Mouse (Mus musculus): ENCODE measurements around the gene Gpr3.

The Gpr3 gene

DNA sequence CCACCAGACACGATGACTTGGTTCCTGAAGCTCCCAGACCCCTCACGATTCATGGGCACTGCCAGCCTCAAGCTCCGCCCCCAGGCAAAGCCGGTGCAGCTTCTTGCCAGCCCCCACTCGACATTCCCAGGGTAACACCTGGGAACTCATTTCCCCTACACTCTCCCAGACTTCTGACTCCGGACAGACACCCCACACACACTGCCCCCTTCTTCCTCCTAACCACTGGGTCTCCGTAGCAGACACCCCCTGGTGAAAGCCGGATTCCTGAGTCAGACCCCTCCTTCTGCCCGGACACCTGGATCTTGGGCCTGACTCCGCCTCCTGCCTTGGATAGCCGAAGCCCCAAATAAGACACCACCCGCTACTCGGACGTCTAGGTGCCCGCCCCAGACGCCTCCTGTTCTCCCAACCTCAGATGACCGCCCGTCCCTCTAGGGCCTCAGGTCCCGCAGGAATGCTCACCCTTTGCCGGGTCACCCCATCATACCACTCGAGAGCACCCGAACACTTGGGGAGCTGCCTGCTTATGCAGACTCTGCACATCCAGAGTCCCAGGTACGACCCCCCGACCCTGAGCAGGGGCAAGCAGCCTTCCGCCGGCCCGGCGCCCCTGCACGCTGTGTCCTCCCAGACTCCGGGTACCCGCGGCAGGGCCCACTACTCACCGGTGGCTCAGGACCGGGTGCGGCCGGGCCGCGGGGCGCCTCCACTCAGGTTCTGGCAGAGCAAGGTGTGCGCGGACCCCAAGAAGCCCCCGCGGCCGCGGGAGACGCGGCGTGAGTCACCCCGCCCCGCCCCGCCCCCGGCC is at the start of gene Gpr3, which contains the start of gene Cd164l2:
TSS of gene Gpr3 (minus strand) at position 786 of the 811 bp plus-strand sequence.
TSS of gene Cd164l2 (plus strand) at position 381 of the 811 bp plus-strand sequence.
- no peak for DNase-seq (ENCODE audit: low read depth)

DNA sequence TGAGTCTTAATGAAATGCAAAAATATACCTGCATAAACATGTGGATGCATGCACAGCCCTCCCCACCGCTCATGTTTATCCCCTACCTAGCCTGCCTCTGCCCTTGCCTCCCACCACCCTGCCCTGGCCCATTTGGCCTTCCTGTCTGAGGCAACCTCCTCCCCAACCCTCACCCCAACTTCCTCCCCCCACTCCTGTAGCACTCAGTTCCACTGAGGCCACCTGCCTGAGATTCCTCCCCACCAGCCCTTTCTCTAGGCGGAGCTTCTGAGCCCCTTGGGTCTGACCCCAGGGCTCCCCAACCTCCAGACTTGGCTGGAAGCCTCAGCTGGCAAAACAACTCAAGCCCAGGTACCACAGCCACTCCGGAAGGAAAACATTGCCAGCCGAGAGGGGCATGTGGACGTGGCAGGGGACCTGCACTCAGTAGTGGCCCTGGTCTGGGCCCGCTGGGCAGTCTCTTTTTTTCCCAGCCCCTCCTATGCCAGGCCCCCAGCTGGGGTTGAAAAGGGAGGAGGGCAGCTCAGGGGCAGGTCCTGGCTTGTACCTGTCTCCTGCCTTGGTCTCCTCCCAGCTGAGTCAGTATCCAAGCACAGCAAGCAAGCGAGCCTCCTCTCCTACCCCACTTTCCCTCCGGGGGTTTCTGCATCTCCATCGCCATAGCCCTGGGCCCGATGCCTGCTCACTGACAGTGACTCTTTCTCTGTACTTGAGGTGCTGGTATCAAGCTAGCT is 49.5 kb upstream of the Gpr3 start:
- DNase-seq (ENCODE audit: low read depth): no peak

DNA sequence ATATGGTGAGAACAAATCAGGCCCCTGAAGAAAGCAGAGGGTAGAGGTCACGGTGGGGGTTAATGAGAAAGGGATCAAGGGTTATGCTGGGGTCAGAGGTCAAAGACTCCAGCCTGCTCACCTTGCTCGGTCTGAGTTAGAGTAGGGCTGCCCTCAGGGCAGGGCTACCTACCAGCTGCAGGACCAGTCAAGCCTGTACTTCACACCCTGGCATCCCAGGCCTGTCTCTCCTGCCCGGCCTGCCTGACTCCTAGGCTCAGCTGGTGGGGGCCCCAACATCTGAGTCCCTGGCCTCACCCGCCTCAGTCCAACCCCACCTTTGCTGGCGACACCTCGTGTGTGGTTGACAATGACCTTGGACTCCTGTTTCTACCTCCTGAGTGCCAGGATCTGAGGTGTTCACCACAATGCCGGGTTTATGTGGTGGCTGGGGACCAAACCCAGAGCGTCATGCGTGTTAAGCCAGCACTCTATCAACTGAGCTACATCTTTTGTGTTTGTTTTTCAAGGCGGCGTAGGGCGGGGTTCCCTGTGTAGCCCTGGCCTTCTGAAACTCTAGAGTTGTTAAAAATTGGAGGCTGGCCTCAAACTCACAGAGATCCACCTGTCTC is 45.6 kb upstream of the Gpr3 start:
- DNase-seq (ENCODE audit: low read depth): no peak

DNA sequence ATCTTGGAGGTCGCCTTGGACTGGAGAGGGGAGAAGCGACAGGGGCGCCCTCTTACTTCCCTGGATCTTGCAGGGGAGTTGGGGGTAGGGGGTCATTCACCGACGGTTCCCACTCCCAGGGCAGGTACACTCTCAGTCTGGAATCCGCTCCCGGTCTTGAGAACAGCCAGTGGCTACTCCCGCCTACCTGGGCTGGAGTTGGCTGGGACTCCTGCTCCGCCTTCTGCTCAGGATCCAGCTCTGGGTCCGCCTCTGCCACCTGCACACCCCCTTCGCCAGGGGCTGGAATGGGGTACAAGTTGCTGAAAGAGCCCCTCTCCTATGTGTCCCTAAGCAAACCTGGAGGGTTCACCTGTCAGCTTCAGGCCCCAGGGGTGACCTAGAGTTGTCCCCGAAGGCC is 44.9 kb upstream of the Gpr3 start:
- no peak for DNase-seq (ENCODE audit: low read depth)

DNA sequence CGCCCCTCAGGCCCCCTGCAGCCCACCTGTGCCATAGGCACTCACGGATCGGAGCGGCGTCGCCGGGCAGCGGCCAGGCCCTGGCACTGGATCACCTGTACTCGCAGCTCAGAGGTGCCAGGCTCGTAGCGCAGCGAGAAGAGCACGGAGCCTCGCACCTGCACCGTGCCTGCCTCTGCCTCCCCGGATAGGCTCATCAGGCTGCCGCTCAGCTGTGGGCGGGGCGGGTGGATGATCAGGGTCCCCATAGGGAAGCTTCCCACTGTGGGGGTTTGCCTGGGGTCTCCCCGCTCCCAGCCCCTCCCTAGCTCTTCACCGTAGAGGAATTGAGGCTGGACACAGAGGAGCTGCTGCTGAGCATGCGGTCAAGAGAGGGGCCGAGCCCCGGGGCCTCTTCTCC is 44.5 kb upstream of the Gpr3 start:
- DNase-seq (ENCODE audit: low read depth): no peak

DNA sequence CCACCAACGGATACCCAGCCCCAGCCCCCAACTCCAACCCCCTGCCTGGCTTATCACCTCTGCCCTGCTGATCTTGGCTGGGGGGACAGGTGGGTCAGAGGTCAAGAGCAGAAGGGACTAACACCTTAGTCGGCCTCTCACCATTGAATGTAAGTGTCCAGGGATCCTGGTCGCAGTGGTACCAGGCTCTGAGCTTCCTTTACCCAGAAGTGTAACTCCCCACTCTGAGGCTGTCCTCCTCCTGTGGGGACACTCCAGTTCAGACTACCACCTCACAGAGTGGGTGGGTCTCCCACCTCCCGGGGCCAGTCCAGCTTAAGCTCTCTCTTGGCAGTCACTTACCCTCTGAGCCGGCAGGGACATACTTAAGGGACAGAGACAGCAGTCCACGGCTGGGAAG is 43.1 kb upstream of the Gpr3 start:
- DNase-seq (ENCODE audit: low read depth): no peak

DNA sequence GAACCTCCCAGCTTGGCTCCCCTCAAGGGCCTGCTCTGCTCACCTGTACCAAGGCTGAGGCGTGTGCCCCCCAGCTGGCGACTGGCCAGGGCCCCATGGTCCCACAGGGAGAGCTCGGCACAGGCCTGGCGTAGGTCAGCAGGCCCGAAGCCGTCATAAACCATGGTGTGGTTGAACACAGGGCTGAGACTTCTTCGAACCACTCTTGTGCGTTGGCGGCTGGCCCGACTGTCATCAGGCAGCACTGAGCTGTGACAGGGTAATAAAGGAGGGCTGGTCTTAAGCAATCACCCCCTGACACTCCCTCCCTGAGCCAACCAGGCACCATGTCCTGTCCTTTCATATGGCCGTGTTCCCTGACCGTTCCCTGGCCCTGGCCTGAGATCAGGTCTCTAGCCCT is 41.1 kb upstream of the Gpr3 start:
- DNase-seq (ENCODE audit: low read depth): no peak

DNA sequence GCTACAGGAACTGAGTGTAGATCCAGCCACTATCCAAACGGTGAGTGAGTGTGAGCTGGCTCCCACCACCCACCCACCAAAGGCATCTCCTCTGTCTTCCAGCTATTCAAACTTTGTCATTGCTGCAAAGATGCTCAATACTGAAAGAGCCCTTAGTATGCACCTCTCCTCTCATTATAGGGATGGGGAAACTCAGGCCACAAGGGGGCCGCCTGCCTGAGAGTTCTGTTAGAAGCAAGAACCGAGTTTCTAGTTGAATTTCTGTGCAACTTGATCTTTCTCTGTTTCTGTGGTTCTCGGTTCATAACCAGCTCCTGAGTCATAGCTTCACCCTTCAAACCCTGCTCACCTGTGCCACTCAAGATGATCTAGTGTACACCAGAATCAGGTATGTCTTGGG is 39.8 kb upstream of the Gpr3 start:
- no peak for DNase-seq (ENCODE audit: low read depth)

DNA sequence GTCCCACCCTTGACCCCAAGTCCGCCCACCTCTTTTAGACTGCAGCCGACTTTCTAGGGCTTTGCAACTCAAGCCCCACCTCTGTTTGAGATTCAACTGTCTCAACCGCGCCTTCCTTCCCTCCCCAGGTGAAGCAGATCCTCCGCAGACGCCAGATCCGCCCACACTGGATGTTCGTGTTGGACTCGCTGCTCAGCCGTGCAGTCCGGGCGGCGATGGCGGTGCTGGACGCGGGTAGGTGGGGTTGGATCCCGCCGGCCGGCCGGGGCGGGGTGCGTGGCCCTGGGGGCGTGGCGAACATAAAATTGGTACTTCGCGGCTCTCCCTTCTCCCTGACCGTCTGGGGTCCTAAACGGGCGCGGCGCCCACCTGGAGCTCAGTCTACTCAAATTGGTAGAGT is 38.9 kb upstream of the Gpr3 start:
- DNase-seq (ENCODE audit: low read depth): no peak

DNA sequence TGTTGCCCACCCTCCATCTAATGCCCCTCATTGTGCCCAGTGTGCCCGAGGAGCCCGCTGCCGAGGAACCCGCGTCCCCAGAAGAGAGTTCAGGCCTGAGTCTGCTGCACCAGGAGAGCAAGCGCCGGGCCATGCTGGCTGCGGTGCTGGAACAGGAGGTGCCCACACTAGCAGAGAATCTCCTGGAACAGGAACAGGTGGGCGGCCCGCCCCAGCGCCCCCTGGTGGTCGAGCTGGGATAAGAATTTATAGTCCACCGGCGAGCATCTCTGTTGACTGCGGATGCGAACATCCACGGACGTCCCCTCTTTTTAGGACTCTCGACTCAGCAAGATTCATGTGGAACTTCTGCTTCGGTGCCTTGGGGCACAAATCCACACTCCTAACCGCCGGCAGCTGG is 38.3 kb upstream of the Gpr3 start:
- DNase-seq (ENCODE audit: low read depth): no peak

DNA sequence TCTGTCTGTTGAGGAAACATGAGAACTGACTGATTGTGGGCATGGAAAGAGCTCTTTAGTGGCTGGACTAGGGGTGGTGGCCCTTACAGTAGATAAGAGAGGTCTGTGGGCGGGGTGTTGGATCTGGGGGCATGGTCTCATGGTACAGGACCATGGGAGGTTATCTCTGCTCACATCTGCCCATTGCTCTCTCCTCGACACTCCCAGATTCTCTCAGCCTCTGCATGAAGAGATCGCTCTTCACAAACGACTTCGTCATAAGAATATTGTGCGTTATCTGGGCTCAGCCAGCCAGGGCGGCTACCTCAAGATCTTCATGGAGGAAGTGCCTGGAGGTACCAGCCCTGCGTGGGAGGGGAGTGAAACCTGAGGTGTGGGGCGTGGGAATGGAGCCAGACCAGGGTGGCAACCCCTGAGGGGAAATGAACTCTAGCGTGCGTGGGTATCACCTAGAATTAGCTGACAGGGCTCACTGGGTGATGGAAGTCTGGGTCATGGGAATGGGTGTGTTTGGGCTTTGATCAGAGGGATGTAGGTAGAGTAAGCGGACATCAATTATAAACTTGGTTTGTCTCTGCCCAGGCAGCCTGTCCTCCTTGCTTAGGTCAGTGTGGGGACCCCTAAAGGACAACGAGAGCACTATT is 35.6 kb upstream of the Gpr3 start:
- DNase-seq (ENCODE audit: low read depth): no peak

DNA sequence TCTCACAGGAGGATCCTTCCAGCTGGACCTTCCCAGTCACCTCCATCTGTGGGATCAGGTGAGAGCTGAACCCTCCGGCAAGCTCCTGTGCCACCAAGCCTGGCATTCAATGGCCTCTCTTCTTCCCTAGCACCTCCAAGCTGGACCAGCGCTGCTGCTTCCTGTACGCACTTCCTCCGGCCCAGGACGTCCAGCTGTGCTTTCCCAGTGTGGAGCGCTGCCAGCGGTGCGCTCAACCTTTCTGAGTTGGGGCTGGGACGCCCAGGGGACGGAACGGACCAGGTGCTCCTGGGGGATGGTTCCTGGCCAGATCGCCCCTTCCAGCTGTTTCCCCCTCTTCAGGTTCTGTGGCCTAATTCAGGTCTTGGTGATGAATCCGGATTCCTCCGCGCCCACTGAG is 34.7 kb upstream of the Gpr3 start:
- no peak for DNase-seq (ENCODE audit: low read depth)

DNA sequence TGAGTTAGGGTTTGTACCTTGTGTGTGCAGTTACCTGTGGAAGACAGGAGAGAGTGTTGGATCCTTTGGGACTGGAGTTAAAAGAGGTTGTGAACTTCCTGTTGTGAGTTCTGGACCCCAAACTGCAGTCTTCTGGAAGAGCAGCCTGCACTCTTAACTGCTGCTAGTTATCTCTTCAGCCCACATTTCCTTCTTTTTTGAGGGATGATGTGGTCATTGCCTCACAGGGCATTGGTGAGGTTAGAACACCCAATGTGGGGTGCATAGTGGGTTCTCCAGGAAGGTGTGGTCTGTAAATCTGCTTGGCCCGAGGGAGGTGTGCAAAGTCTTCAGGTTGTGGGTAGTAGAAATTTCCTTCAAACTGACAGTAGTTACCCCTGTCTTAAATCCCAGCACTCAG is 32.0 kb upstream of the Gpr3 start:
- DNase-seq (ENCODE audit: low read depth): no peak

DNA sequence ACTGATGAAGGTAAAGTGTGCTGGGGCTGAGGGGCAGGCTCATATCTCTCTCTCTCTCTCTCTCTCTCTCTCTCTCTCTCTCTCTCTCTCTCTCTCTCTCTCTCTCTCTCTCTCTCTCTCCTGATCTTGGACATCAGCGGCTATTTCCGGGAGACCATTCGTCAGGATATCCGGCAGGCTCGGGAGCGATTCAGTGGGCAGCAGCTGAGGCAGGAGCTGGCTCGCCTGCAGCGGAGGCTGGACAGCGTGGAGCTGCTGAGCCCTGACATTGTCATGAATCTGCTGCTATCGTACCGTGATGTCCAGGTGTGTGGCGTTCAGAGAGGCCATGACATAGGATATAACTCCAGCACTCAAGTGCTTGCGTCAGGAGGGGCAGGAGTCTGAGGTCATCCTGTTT is 31.2 kb upstream of the Gpr3 start:
- no peak for DNase-seq (ENCODE audit: low read depth)

DNA sequence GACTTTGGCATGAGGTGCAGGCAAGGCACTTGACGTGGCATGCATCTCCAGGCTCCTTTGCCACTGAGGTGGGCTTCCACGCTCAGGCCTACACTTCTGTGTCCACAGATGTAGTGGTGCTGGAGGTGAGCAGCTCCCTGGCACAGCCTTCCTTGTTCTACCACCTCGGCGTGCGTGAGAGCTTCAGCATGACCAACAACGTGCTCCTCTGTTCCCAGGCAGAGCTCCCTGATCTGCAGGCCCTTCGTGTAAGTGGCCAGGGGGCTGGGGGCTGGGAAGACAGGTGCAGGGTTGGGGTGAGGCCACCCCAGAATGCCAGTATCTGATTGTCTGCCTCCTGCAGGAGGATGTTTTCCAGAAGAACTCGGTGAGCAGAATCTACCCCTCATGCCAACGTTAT is 30.4 kb upstream of the Gpr3 start:
- no peak for DNase-seq (ENCODE audit: low read depth)

DNA sequence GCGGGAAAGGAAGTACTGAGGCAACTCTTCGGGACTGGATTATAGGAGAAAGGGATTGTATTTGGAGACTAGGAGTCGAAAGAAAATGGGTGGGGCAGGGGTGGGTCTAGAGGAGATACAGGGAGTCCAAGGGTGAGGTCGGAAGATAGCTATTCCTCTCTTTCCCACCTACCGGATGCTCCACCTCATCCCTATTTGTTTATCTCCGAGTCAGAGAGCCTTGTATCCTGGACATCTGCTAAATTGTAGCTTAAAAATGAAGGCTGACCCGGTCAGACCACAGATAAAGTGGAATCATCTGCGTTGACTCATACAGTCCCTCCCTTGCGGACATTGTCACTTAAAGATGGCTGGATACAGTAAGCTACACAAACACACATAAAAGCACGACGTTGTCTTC is 29.6 kb upstream of the Gpr3 start:
- DNase-seq (ENCODE audit: low read depth): no peak

DNA sequence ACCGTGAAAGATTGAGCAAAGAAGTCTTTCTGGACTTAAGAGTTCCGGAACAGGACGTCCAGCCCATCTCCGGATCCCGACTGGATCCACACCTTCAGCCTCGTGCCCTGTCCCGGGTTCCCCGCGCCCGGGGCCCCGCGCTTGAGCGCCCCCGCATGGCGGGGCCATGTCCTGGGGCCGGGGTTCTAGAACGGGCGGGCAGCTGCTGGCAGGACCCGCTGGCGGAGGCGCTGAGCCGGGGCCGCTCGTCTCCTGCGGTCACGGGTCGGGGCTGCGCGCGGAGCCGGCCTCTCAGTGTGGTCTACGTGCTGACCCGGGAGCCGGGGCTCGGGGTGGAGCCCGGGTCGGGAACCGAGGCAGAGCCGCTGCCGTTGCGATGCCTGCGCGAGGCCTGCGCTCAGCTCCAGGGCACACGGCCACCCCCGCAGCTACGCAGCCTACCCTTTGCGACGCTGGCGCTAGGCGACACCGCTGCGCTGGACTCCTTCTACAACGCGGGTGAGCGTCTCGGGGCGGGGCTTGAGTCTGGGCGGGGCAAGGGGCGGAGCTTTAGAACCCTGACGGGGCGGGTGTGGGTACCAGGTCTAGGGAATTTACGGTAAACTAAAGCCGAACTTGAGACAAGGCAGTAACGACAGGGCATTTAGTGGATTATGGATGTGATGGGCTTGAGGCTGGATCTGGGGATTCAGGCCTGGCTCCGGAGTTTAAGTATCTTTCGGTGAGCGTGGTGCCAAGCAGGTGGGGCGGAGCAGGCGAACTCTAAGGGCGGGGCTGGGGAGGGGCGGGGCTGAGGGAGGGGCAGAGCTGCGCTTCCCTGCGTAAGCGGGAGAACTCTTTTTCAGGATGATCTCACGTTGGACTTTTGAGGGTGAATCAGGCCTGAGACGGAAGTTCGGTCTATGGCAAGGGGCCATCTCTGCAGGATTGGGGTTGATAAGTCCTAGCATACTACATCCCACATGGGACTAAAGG is 28.9 kb upstream of the Gpr3 start:
- DNase-seq (ENCODE audit: low read depth): peak; percentile 66

DNA sequence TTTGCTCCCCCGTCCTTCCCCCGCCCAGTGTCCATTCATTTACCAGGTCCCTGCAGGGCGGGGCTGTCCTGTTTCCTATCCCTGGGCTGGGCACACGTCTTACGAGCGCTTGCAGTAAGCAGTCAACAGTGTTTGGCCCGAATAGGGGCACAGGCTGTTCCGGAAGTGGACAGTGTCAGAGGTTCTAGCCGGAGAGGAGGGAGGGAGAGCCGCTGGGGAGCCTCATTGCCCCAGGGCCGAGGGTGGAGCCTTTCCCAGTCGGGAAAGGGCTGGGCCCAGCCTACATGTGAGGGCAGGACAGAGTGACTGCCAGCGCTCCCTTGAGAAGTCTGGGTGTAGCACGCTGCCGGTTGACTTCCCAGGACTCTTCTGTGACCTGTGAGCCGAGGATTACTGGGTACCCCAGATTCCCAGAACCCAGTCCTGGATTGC is 28.2 kb upstream of the Gpr3 start, which contains the start of gene Map3k6:
TSS of gene Map3k6 (plus strand) at position 329 of the 432 bp plus-strand sequence.
- DNase-seq (ENCODE audit: low read depth): peak; percentile 40

DNA sequence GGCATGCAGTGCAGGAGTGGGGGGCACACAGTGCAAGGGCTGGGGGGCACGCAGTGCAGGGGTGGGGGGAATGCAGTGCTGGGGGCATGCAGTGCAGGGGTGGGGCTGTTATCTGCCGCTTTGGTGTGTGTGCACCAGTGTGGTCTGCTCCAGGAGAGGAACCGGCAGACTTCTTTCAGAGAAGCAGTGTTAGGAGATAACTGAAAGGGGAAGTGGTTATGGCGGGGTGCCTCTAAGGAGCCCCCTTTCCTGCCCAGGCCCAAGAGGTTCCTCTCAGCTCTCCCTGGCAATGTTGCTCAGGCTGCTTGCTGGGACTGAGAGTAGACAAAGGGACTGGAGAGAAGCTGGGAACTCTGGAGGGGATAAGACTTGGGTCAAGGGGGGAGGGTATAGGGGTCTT is 25.6 kb upstream of the Gpr3 start:
- no peak for DNase-seq (ENCODE audit: low read depth)

DNA sequence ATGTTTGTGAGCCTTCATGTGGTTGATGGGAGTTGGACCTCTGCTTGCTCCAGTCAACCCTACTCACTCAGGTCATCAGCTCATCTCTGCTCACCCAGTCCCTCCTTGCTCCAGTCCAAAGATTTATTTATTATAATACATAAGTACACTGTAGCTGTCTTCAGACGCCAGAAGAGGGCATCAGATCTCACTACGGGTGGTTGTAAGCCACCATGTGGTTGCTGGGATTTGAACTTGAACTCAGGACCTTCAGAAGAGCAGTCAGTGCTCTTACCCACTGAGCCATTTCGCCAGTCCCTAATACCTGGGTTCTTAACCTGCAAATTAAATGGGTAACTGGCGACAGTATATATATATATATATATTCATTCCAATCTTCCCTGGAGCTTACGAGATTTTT is 23.1 kb upstream of the Gpr3 start:
- DNase-seq (ENCODE audit: low read depth): no peak

DNA sequence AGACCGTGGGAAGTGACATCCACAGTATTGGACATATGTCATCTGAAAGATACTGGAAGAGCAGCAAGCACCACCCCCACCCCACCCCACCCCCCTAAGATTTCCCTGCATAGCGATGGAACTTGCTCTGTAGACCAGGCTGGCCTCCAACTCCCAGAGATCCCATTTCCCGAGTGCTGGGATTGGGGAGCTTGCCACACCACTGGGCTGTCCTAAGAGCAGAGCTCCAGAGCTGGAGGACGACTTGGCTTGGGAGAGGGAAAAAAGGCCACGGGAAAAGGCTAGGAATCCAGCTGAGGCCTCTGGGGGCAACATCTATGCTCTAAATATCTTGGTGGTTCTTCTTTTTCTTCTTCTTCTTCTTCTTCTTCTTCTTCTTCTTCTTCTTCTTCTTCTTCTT is 22.4 kb upstream of the Gpr3 start:
- no peak for DNase-seq (ENCODE audit: low read depth)

Data from fibroblast of lung, adult 2 months (primary cell).